Mouse (Mus musculus) kidney, adult 2 months (tissue): Measurements from ENCODE around the gene Slc26a8.

Experiments
- CTCF ChIP-seq: fragments of 200-500 bp; conservative IDR thresholded peaks from 2 replicates; pipeline ENCODE4 v1.5.1; 2011; ENCODE audit warnings: low read depth, mild to moderate bottlenecking, control low read depth, low read length, moderate library complexity, mixed read lengths; ENCODE audit not compliant: insufficient read depth, insufficient read length
- POLR2A ChIP-seq: fragments of 200-500 bp; IDR thresholded peaks from one replicate; pipeline ENCODE4 v1.6.1; 2011; ENCODE audit warnings: low read depth, low read length, control low read depth

GRCm38 (mm10) chr17:28684631-28685030 is 5.4 kb downstream of the Slc26a8 start:
- TF ChIP-seq CTCF (no peak), POLR2A (no peak)
